In genomic region chr5:142597648-142598390, GRCm38 (mm10) we compare ENCODE assay signal across 25 mouse cellular contexts. TPM values are rescaled to one million over a fixed set of nuclear protein-coding genes. Genes with fewer than 3 reads are reported as not detected.
DNase-seq lines count a peak whose midpoint lies in the region; ATAC-seq and TF ChIP-seq lines count a peak whose summit lies in the region.
"Had no signal": no experiment of that assay in that cellular context is flagged by ENCODE, and none has a peak within 500 bp of the region (broad histone marks: within the 10 kb centered on the region; RNA-seq: fewer than 3 reads in every experiment).

No protein-coding gene starts in this region.

- H3K9ac ChIP-seq in kidney, embryonic 15.5 days: no peak overlapping the region
- no peak overlapping the region for H3K9ac ChIP-seq in stomach, embryonic 15.5 days
- H3K9ac ChIP-seq in stomach, postnatal 0 days (ENCODE audit: low read length): no peak overlapping the region
- no peak overlapping the region for H3K9ac ChIP-seq in liver, embryonic 12.5 days
- H3K9ac ChIP-seq: forebrain, postnatal 0 days; heart, embryonic 13.5 days; hindbrain, embryonic 15.5 days; midbrain, embryonic 15.5 days; neural tube, embryonic 12.5 days had no signal

- no peak overlapping the region for H3K27ac ChIP-seq in kidney, embryonic 15.5 days
- no peak overlapping the region for H3K27ac ChIP-seq in stomach, embryonic 15.5 days
- H3K27ac ChIP-seq in stomach, postnatal 0 days (replicated peaks): no peak overlapping the region
- H3K27ac ChIP-seq in liver, embryonic 12.5 days: peak overlapping the region; percentile 72
- H3K27ac ChIP-seq: heart, embryonic 13.5 days; hindbrain, embryonic 15.5 days; midbrain, embryonic 15.5 days; neural tube, embryonic 12.5 days had no signal

- WGBS in kidney, embryonic 15.5 days: 75% methylated on average over 6 of the region's 6 CpGs
- WGBS in stomach, embryonic 15.5 days: 60% methylated on average over 6 of the region's 6 CpGs
- 62% methylated on average over 6 of the region's 6 CpGs for WGBS in stomach, postnatal 0 days
- WGBS in liver, embryonic 12.5 days (ENCODE audit: insufficient replicate concordance): 64% methylated on average over 6 of the region's 6 CpGs

- DNase-seq in kidney, adult 11 months: peak; percentile 35
- no peak for DNase-seq in stomach, postnatal 0 days (ENCODE audit: low spot score)
- DNase-seq in yolk sac, embryonic 10.5 days (ENCODE audit: low spot score): peak; percentile 79
- no peak for DNase-seq in urinary bladder, postnatal 36 days (ENCODE audit: low spot score in 2 of 2)
- DNase-seq: cerebellum, adult 11 months; cerebellum, adult 9-11 months; forebrain, postnatal 0 days; gastrocnemius, postnatal 25 days; heart, adult 18-20 months; layer of hippocampus, adult 9-11 months; lung, postnatal 4 days; retina, postnatal 1 day; thymus, adult 18-20 months; thymus, postnatal 4 days had no signal

- H3K4me3 ChIP-seq in kidney, embryonic 15.5 days (replicated peaks): no peak overlapping the region
- no peak overlapping the region for H3K4me3 ChIP-seq in stomach, embryonic 15.5 days (replicated peaks)
- no peak overlapping the region for H3K4me3 ChIP-seq in stomach, postnatal 0 days (ENCODE audit: low read depth, low read length)
- H3K4me3 ChIP-seq in liver, embryonic 12.5 days: no peak overlapping the region
- H3K4me3 ChIP-seq: heart, embryonic 13.5 days; hindbrain, embryonic 15.5 days; midbrain, embryonic 15.5 days; neural tube, embryonic 12.5 days had no signal

- no peak overlapping the region for H3K4me2 ChIP-seq in kidney, embryonic 15.5 days
- H3K4me2 ChIP-seq in stomach, embryonic 15.5 days: no peak overlapping the region
- H3K4me2 ChIP-seq in stomach, postnatal 0 days (replicated peaks; ENCODE audit: low read depth): no peak overlapping the region
- H3K4me2 ChIP-seq in liver, embryonic 12.5 days: no peak overlapping the region
- H3K4me2 ChIP-seq: heart, embryonic 13.5 days; hindbrain, embryonic 15.5 days; midbrain, embryonic 15.5 days; neural tube, embryonic 12.5 days had no signal

- TF ChIP-seq CTCF in stomach, postnatal 0 days (IDR thresholded peaks at IDR 0.05; ENCODE audit: low read depth): no peak

- no peaks in the 10 kb centered on the region for H3K4me1 ChIP-seq in kidney, embryonic 15.5 days
- H3K4me1 ChIP-seq in stomach, embryonic 15.5 days: no peaks in the 10 kb centered on the region
- no peaks in the 10 kb centered on the region for H3K4me1 ChIP-seq in stomach, postnatal 0 days (replicated peaks; ENCODE audit: control insufficient read depth, insufficient read depth)
- 0 out of 2 replicates have a peak, but pooled peaks cover 13% of the 10 kb centered on the region for H3K4me1 ChIP-seq in liver, embryonic 12.5 days
- H3K4me1 ChIP-seq: heart, embryonic 13.5 days; midbrain, embryonic 15.5 days; neural tube, embryonic 12.5 days had no signal

- no peaks in the 10 kb centered on the region for H3K27me3 ChIP-seq in kidney, embryonic 15.5 days
- H3K27me3 ChIP-seq in stomach, embryonic 15.5 days (replicated peaks): no peaks in the 10 kb centered on the region
- no peaks in the 10 kb centered on the region for H3K27me3 ChIP-seq in stomach, postnatal 0 days (ENCODE audit: control insufficient read depth, insufficient read depth, low read length)
- H3K27me3 ChIP-seq in liver, embryonic 12.5 days (replicated peaks): no peaks in the 10 kb centered on the region
- H3K27me3 ChIP-seq: hindbrain, embryonic 15.5 days; midbrain, embryonic 15.5 days; neural tube, embryonic 12.5 days had no signal

- ATAC-seq in kidney, embryonic 15.5 days (replicated peaks; ENCODE audit: low FRiP score): no peak
- peak; percentile 58; the same call in 1 of the 2 replicates for ATAC-seq in stomach, embryonic 15.5 days (ENCODE audit: insufficient read depth, low FRiP score, low read depth)
- ATAC-seq in stomach, postnatal 0 days (ENCODE audit: low FRiP score, low TSS enrichment): no peak
- ATAC-seq in liver, embryonic 12.5 days: peak; percentile 76
- no peak for ATAC-seq in erythroblast, adult 5-6 weeks (replicated peaks; ENCODE audit: low FRiP score, poor library complexity, severe bottlenecking)
- ATAC-seq: forebrain, postnatal 0 days; midbrain, embryonic 15.5 days; Patski had no signal

- no peaks in the 10 kb centered on the region for H3K36me3 ChIP-seq in kidney, embryonic 15.5 days
- no peaks in the 10 kb centered on the region for H3K36me3 ChIP-seq in stomach, embryonic 15.5 days
- no peaks in the 10 kb centered on the region for H3K36me3 ChIP-seq in stomach, postnatal 0 days (ENCODE audit: control insufficient read depth, insufficient read depth, low read length)
- no peaks in the 10 kb centered on the region for H3K36me3 ChIP-seq in liver, embryonic 12.5 days
- H3K36me3 ChIP-seq: heart, embryonic 13.5 days; hindbrain, embryonic 15.5 days; midbrain, embryonic 15.5 days; neural tube, embryonic 12.5 days had no signal

- no peak for TF ChIP-seq EP300 in stomach, postnatal 0 days (optimal IDR thresholded peaks at IDR 0.05)

- H3K9me3 ChIP-seq in kidney, embryonic 15.5 days (replicated peaks): no peaks in the 10 kb centered on the region
- H3K9me3 ChIP-seq in stomach, embryonic 15.5 days: no peaks in the 10 kb centered on the region
- H3K9me3 ChIP-seq in stomach, postnatal 0 days (ENCODE audit: control insufficient read depth, low read length): no peaks in the 10 kb centered on the region
- H3K9me3 ChIP-seq in liver, embryonic 12.5 days (replicated peaks): no peaks in the 10 kb centered on the region
- H3K9me3 ChIP-seq: heart, embryonic 13.5 days; hindbrain, embryonic 15.5 days; midbrain, embryonic 15.5 days; neural tube, embryonic 12.5 days had no signal

RNA-seq across cellular contexts. Expression of gene Mmd2, which starts 10.8 kb away (rescaled TPM):
- 0.51 and 1.3 TPM in 2 replicates for polyA plus RNA-seq in kidney, embryonic 15.5 days (2015; fragmentation: Nextera tagmentation; extraction: Ambion mirVana)
- polyA plus RNA-seq in stomach, embryonic 15.5 days (2015; fragmentation: Nextera tagmentation; extraction: Ambion mirVana): 3.6 and 4.2 TPM in 2 replicates
- polyA plus RNA-seq in stomach, postnatal 0 days (2015; fragmentation: Nextera tagmentation; extraction: Ambion mirVana): 1.2 and 1.3 TPM in 2 replicates
- polyA plus RNA-seq in liver, embryonic 12.5 days (2016; fragmentation: Nextera tagmentation; extraction: Ambion mirVana): 15.3 and 17.3 TPM in 2 replicates
- total RNA-seq in erythroblast, adult 5-6 weeks (2015; ENCODE audit: low replicate concordance): not detected in 2 replicates
- total RNA-seq in erythroblast, adult 5-6 weeks (2017; ENCODE audit: low replicate concordance): not detected in 2 replicates
- total RNA-seq: common myeloid progenitor, adult 5-6 weeks; gastrocnemius, postnatal 25 days; megakaryocyte-erythroid progenitor cell, adult 5-6 weeks had no signal
- polyA plus RNA-seq: Patski had no signal

RNA-seq across cellular contexts. Expression of gene Wipi2, which starts 29.7 kb away (rescaled TPM):
- 50.0 and 51.6 TPM in 2 replicates for polyA plus RNA-seq in kidney, embryonic 15.5 days (2015; fragmentation: Nextera tagmentation; extraction: Ambion mirVana)
- polyA plus RNA-seq in stomach, embryonic 15.5 days (2015; fragmentation: Nextera tagmentation; extraction: Ambion mirVana): 38.8 and 38.9 TPM in 2 replicates
- 33.4 and 33.6 TPM in 2 replicates for polyA plus RNA-seq in stomach, postnatal 0 days (2015; fragmentation: Nextera tagmentation; extraction: Ambion mirVana)
- polyA plus RNA-seq in liver, embryonic 12.5 days (2016; fragmentation: Nextera tagmentation; extraction: Ambion mirVana): 46.7 and 50.1 TPM in 2 replicates
- total RNA-seq in erythroblast, adult 5-6 weeks (2015; ENCODE audit: low replicate concordance): 50.6 and 60.9 TPM in 2 replicates
- 115 and 134 TPM in 2 replicates for total RNA-seq in erythroblast, adult 5-6 weeks (2017; ENCODE audit: low replicate concordance)

RNA-seq across cellular contexts. Expression of gene Radil, which starts 46.9 kb away (rescaled TPM):
- polyA plus RNA-seq in kidney, embryonic 15.5 days (2015; fragmentation: Nextera tagmentation; extraction: Ambion mirVana): 1.8 and 2.5 TPM in 2 replicates
- 2.0 and 2.3 TPM in 2 replicates for polyA plus RNA-seq in stomach, embryonic 15.5 days (2015; fragmentation: Nextera tagmentation; extraction: Ambion mirVana)
- 0.36 and 0.44 TPM in 2 replicates for polyA plus RNA-seq in stomach, postnatal 0 days (2015; fragmentation: Nextera tagmentation; extraction: Ambion mirVana)
- 0.43 and 0.54 TPM in 2 replicates for polyA plus RNA-seq in liver, embryonic 12.5 days (2016; fragmentation: Nextera tagmentation; extraction: Ambion mirVana)
- not detected in 2 replicates for total RNA-seq in erythroblast, adult 5-6 weeks (2015; ENCODE audit: low replicate concordance)
- not detected in 2 replicates for total RNA-seq in erythroblast, adult 5-6 weeks (2017; ENCODE audit: low replicate concordance)
- total RNA-seq: common myeloid progenitor, adult 5-6 weeks; megakaryocyte-erythroid progenitor cell, adult 5-6 weeks had no signal

Comparison
In these comparisons a context has a peak if more than half of its experiments do, and no peak if none do; other contexts are left out.
1. ATAC-seq: peak in stomach, embryonic 15.5 days (single experiment) and liver, embryonic 12.5 days (single experiment); none in kidney, embryonic 15.5 days (single experiment), stomach, postnatal 0 days (single experiment) and erythroblast, adult 5-6 weeks (single experiment).
2. DNase-seq: peak in kidney, adult 11 months (single experiment) and yolk sac, embryonic 10.5 days (single experiment); none in stomach, postnatal 0 days (single experiment) and urinary bladder, postnatal 36 days (0 of 2).